Comparison of ENCODE assay signal across 37 mouse cellular contexts in the genomic region with DNA sequence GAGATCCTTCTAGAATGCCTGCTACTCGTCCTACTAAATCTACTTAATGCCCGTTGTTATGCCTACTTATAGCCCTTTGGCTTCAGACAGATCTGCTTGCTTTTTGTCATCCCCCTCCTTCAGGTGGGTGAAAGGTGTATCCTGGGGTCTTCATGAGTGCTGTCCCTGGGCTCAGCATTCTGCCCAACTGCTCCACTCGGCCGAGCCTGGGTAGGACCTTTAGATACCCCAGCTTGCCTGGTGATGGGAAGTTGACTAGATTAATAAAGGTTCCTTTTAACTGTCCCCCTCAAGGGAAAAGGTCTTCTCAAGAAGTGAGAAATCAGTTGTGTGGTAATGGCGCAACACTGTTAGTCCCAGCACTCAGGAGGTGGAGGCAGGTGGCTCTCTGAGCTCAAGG. TPM values are rescaled to one million over a fixed set of nuclear protein-coding genes. Genes with fewer than 3 reads are reported as not detected.
"Had no signal": no experiment of that assay in that cellular context is flagged by ENCODE, and none has a peak within 500 bp of the region (broad histone marks: within the 10 kb centered on the region; RNA-seq: fewer than 3 reads in every experiment).

No protein-coding gene starts in this region.

- H3K27ac ChIP-seq: heart, embryonic 10.5 days; heart, embryonic 13.5 days; heart, embryonic 15.5 days; hindbrain, embryonic 10.5 days; hindbrain, embryonic 12.5 days; hindbrain, embryonic 13.5 days; hindbrain, embryonic 14.5 days; hindbrain, embryonic 15.5 days; hindbrain, postnatal 0 days; intestine, embryonic 15.5 days; kidney, embryonic 15.5 days; kidney, postnatal 0 days; layer of hippocampus, adult 2 months had no signal

- ATAC-seq: hindbrain, embryonic 16.5 days; hindbrain, postnatal 0 days; inflammation-experienced regulatory T-cells, adult 6 months; intestine, embryonic 15.5 days; intestine, embryonic 16.5 days; intestine, postnatal 0 days had no signal

- H3K9ac ChIP-seq: heart, embryonic 13.5 days; heart, embryonic 15.5 days; hindbrain, embryonic 12.5 days; hindbrain, embryonic 13.5 days; hindbrain, embryonic 14.5 days; hindbrain, embryonic 15.5 days; intestine, embryonic 15.5 days; kidney, embryonic 15.5 days had no signal

- H3K36me3 ChIP-seq: heart, embryonic 10.5 days; heart, embryonic 13.5 days; heart, embryonic 15.5 days; hindbrain, embryonic 10.5 days; hindbrain, embryonic 12.5 days; hindbrain, embryonic 13.5 days; hindbrain, embryonic 15.5 days; intestine, embryonic 15.5 days; kidney, embryonic 15.5 days had no signal

- H3K4me1 ChIP-seq: heart, embryonic 10.5 days; heart, embryonic 13.5 days; heart, embryonic 15.5 days; hindbrain, embryonic 12.5 days; hindbrain, embryonic 13.5 days; hindbrain, embryonic 15.5 days; kidney, embryonic 15.5 days had no signal

- H3K9me3 ChIP-seq: heart, embryonic 10.5 days; heart, embryonic 13.5 days; heart, embryonic 15.5 days; hindbrain, embryonic 10.5 days; hindbrain, embryonic 12.5 days; hindbrain, embryonic 13.5 days; hindbrain, embryonic 15.5 days; intestine, embryonic 15.5 days; kidney, embryonic 15.5 days had no signal

- H3K4me2 ChIP-seq: heart, embryonic 11.5 days; heart, embryonic 13.5 days; heart, embryonic 15.5 days; hindbrain, embryonic 12.5 days; hindbrain, embryonic 13.5 days; hindbrain, embryonic 14.5 days; hindbrain, embryonic 15.5 days; intestine, embryonic 15.5 days; kidney, embryonic 15.5 days had no signal

- DNase-seq: heart, postnatal 10 days; heart, postnatal 14 days; heart, postnatal 36 days; heart, postnatal 4 days; kidney, adult 11 months; kidney, adult 18-20 months; kidney, adult 2 months; kidney, adult 8-10 months; kidney, adult 9 months; kidney, postnatal 10 days; kidney, postnatal 14 days; kidney, postnatal 25 days; kidney, postnatal 36 days; kidney, postnatal 4 days; layer of hippocampus, adult 9-11 months; layer of hippocampus, postnatal 36 days had no signal

- H3K4me3 ChIP-seq: heart, embryonic 10.5 days; heart, embryonic 13.5 days; heart, embryonic 15.5 days; hindbrain, embryonic 10.5 days; hindbrain, embryonic 12.5 days; hindbrain, embryonic 13.5 days; hindbrain, embryonic 15.5 days; intestine, embryonic 15.5 days; kidney, embryonic 15.5 days; layer of hippocampus, adult 2 months had no signal

- H3K27me3 ChIP-seq: heart, embryonic 13.5 days; heart, embryonic 15.5 days; hindbrain, embryonic 12.5 days; hindbrain, embryonic 13.5 days; hindbrain, embryonic 15.5 days; intestine, embryonic 15.5 days; kidney, embryonic 15.5 days had no signal

RNA-seq across cellular contexts. Expression of a gene that starts 24.9 kb away (rescaled TPM):
- polyA plus RNA-seq: heart, embryonic 13.5 days; heart, embryonic 15.5 days; heart, embryonic 16.5 days; hindbrain, embryonic 13.5 days; hindbrain, embryonic 14.5 days; inflammation-experienced regulatory T-cells, adult 6 months; intestine, embryonic 15.5 days; intestine, embryonic 16.5 days; intestine, postnatal 0 days; kidney, adult 2 months; kidney, embryonic 15.5 days; kidney, embryonic 16.5 days; kidney, postnatal 0 days; large intestine, adult 2 months had no signal
